Mouse (Mus musculus): ENCODE results near the gene Rpl13a. TPM values are rescaled to one million over a fixed set of nuclear protein-coding genes. Genes with fewer than 3 reads are reported as not detected.
"Not testable (repeated sequence)": the region's sequence is repeated elsewhere in the genome, so short reads cannot be mapped to it uniquely, and the experiment has no call there.

Rpl13a gene
- polyA plus RNA-seq, 1 experiment from 2014 or later: 1,026 TPM

- ATAC-seq (ENCODE audit: low FRiP score, low read depth): no peak
- H3K4me2 ChIP-seq (replicated peaks): peak overlapping the region; percentile 86
- H3K4me1 ChIP-seq: peaks cover 50% of the 10 kb centered on the region
- 88% methylated on average over 15 of the region's 15 CpGs for WGBS
- H3K27ac ChIP-seq (replicated peaks): peak overlapping the region; percentile 81; the same call in 1 of the 2 replicates
- H3K36me3 ChIP-seq: peaks cover 79% of the 10 kb centered on the region
- peak overlapping the region; percentile 88 for H3K4me3 ChIP-seq
- no peaks in the 10 kb centered on the region for H3K9me3 ChIP-seq
- peak overlapping the region; percentile 97 for H3K9ac ChIP-seq (replicated peaks)
- no peaks in the 10 kb centered on the region for H3K27me3 ChIP-seq
These were observed 5.9 kb downstream of the Rpl13a start for GRCm38 (mm10) chr7:45122561-45123185.

- no peak for ATAC-seq (ENCODE audit: low FRiP score, low read depth)
- Histone ChIP-seq H3K27ac (replicated peaks) (no peak overlapping the region), H3K4me2 (replicated peaks) (no peak overlapping the region), H3K4me1 (peaks cover 43% of the 10 kb centered on the region), H3K9ac (replicated peaks) (no peak overlapping the region), H3K36me3 (peaks cover 76% of the 10 kb centered on the region), H3K4me3 (0 out of 2 replicates have a peak overlapping the region, but pooled peaks have one; percentile 9), H3K27me3 (no peaks in the 10 kb centered on the region), H3K9me3 (no peaks in the 10 kb centered on the region)
These were observed 6.6 kb downstream of the Rpl13a start for GRCm38 (mm10) chr7:45121966-45122365.

DNA sequence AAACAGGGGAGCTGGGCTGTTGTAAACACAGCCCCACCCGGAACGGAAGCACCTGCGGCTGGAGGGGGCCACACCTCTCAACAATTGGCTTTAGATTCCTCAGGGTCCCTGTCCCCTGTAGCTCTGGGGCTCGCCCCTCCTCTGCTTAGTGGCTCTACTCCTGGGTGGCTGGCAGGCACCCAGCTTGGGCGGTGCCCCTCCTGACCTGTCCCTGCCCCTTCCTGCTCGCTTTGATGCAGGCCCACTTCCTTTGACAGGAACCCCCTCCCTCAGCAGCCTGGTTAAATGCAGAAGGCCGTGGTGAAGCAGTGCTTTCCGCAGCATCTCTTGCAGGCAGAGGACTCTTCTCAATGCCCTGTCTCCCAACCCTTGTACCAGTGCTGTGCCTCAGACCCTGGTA, 7.2 kb downstream of the Rpl13a start:
- peaks cover 71% of the 10 kb centered on the region for H3K36me3 ChIP-seq
- no peak overlapping the region for H3K4me2 ChIP-seq (replicated peaks)
- no peaks in the 10 kb centered on the region for H3K27me3 ChIP-seq
- H3K4me1 ChIP-seq: peaks cover 38% of the 10 kb centered on the region
- no peak overlapping the region for H3K27ac ChIP-seq (replicated peaks)
- H3K9ac ChIP-seq (replicated peaks): no peak overlapping the region
- 81% methylated on average over 8 of the region's 8 CpGs for WGBS
- no peak for ATAC-seq (ENCODE audit: low FRiP score, low read depth)
- 0 out of 2 replicates have a peak overlapping the region, but pooled peaks have one; percentile 9 for H3K4me3 ChIP-seq
- no peaks in the 10 kb centered on the region for H3K9me3 ChIP-seq

GRCm38 (mm10) chr7:45119780-45120709, 8.5 kb downstream of the Rpl13a start:
- H3K9me3 ChIP-seq: no peaks in the 10 kb centered on the region
- no peak overlapping the region for H3K9ac ChIP-seq (replicated peaks)
- peaks cover 27% of the 10 kb centered on the region for H3K4me1 ChIP-seq
- 82% methylated on average over 5 of the region's 5 CpGs for WGBS
- peaks cover 57% of the 10 kb centered on the region for H3K36me3 ChIP-seq
- no peak overlapping the region for H3K27ac ChIP-seq (replicated peaks)
- H3K27me3 ChIP-seq: no peaks in the 10 kb centered on the region
- ATAC-seq (ENCODE audit: low FRiP score, low read depth): no peak
- H3K4me2 ChIP-seq (replicated peaks): no peak overlapping the region
- no peak overlapping the region for H3K4me3 ChIP-seq

DNA sequence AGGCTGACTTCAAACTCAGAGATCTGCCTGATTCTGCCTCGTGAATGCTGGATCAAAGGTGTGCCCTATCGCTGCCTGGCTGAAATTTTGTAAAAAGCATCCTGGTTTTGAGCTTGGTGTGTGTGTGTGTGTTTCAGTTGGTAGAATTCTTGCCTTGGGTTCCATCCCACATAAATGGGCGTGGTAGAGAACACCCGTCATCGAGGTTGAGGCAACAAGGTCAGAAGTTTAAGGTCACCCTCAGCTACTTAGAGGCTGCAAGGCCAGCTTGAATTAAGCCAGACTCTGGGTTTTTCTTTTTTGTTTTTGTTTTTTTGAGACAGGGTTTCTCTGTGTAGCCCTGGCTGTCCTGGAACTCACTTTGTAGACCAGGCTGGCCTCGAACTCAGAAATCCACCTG, 10.2 kb downstream of the Rpl13a start:
- 93% methylated on average over 6 of the region's 6 CpGs for WGBS
- no peaks in the 10 kb centered on the region for H3K9me3 ChIP-seq
- peaks cover 19% of the 10 kb centered on the region for H3K4me1 ChIP-seq
- no peak overlapping the region for H3K4me2 ChIP-seq (replicated peaks)
- H3K27me3 ChIP-seq: no peaks in the 10 kb centered on the region
- H3K36me3 ChIP-seq: peaks cover 54% of the 10 kb centered on the region
- H3K4me3 ChIP-seq: no peak overlapping the region
- 0 out of 2 replicates have a peak overlapping the region, but pooled peaks have one; percentile 1 for H3K27ac ChIP-seq (replicated peaks)
- no peak overlapping the region for H3K9ac ChIP-seq (replicated peaks)
- ATAC-seq (ENCODE audit: low FRiP score, low read depth): no peak

GRCm38 (mm10) chr7:45117566-45117965, 11.0 kb downstream of the Rpl13a start:
- 78% methylated on average over 8 of the region's 8 CpGs for WGBS
- H3K4me2 ChIP-seq (replicated peaks): no peak overlapping the region
- H3K9me3 ChIP-seq: no peaks in the 10 kb centered on the region
- H3K27me3 ChIP-seq: no peaks in the 10 kb centered on the region
- peaks cover 11% of the 10 kb centered on the region; the same call in 1 of the 2 replicates for H3K4me1 ChIP-seq
- H3K27ac ChIP-seq (replicated peaks): 0 out of 2 replicates have a peak overlapping the region, but pooled peaks have one; percentile 1
- H3K9ac ChIP-seq (replicated peaks): no peak overlapping the region
- ATAC-seq (ENCODE audit: low FRiP score, low read depth): no peak
- no peak overlapping the region for H3K4me3 ChIP-seq
- peaks cover 48% of the 10 kb centered on the region for H3K36me3 ChIP-seq

DNA sequence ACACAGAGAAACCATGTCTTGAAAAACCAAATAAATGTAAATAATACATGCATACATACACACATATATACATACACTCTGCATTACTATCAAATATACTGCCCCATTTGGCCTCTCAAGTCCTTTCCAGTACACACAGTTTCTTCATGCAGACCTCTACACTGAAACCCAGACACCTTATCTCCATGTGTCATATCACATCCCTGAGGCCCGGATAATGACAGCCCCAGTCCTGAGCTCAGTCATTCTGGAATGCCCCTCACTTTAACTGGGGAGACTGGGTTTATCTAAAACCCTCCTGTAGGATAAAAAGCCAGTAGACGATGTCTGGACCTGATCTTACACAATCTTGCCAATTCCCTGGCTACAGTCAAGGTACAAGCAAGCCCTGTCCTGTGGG, 15.1 kb downstream of the Rpl13a start:
- Histone ChIP-seq H3K9me3 (no peaks in the 10 kb centered on the region), H3K36me3 (0 out of 2 replicates have a peak, but pooled peaks cover 10% of the 10 kb centered on the region), H3K4me2 (replicated peaks) (no peak overlapping the region), H3K27ac (replicated peaks) (no peak overlapping the region), H3K4me1 (no peaks in the 10 kb centered on the region), H3K9ac (replicated peaks) (no peak overlapping the region), H3K4me3 (no peak overlapping the region), H3K27me3 (no peaks in the 10 kb centered on the region)
- no peak for ATAC-seq (ENCODE audit: low FRiP score, low read depth)
- 88% methylated on average over 2 of the region's 2 CpGs for WGBS

DNA sequence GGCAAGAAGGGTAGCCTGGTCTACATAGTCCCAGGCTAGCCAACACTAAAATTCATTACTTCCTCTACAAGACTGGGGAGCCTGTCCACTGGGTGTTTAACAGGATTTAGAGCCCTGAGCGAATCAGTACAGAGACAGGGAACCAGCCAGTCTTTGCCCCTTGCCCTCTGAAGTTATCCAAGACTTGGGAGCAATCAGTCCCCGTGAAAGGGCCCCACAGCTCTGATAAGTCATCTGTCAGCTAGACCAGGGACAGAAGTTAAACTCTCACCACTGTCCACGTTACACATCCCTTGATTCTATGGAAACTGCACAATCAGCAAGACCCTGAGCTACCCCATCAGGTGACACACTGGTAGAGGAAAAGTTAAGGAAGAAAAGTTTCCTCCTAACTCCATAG, 16.0 kb downstream of the Rpl13a start:
- Histone ChIP-seq H3K36me3 (0 out of 2 replicates have a peak, but pooled peaks cover 1% of the 10 kb centered on the region), H3K4me1 (no peaks in the 10 kb centered on the region), H3K27me3 (no peaks in the 10 kb centered on the region), H3K9ac (replicated peaks) (no peak overlapping the region), H3K9me3 (no peaks in the 10 kb centered on the region), H3K27ac (replicated peaks) (no peak overlapping the region), H3K4me3 (no peak overlapping the region), H3K4me2 (replicated peaks) (no peak overlapping the region)
- WGBS: 79% methylated on average over 3 of the region's 3 CpGs
- ATAC-seq (ENCODE audit: low FRiP score, low read depth): no peak

- Histone ChIP-seq H3K4me3 (no peak overlapping the region), H3K9ac (replicated peaks) (no peak overlapping the region), H3K27me3 (no peaks in the 10 kb centered on the region), H3K4me1 (no peaks in the 10 kb centered on the region), H3K9me3 (no peaks in the 10 kb centered on the region), H3K36me3 (no peaks in the 10 kb centered on the region), H3K27ac (replicated peaks) (no peak overlapping the region), H3K4me2 (replicated peaks) (no peak overlapping the region)
- WGBS: 67% methylated on average over 2 of the region's 2 CpGs
- ATAC-seq (ENCODE audit: low FRiP score, low read depth): no peak
These were observed 16.6 kb downstream of the Rpl13a start for GRCm38 (mm10) chr7:45111940-45112339.

GRCm38 (mm10) chr7:45110089-45110488, 18.5 kb downstream of the Rpl13a start:
- H3K4me3 ChIP-seq; H3K4me1 ChIP-seq; ATAC-seq (ENCODE audit: low FRiP score, low read depth); H3K27me3 ChIP-seq; H3K9ac ChIP-seq (replicated peaks); H3K9me3 ChIP-seq; H3K4me2 ChIP-seq (replicated peaks); H3K36me3 ChIP-seq; H3K27ac ChIP-seq (replicated peaks): not testable (repeated sequence)
- WGBS: 91% methylated on average over 4 of the region's 4 CpGs

- no peak overlapping the region for H3K27ac ChIP-seq (replicated peaks)
These were observed 21.4 kb downstream of the Rpl13a start for GRCm38 (mm10) chr7:45107052-45107645.

GRCm38 (mm10) chr7:45106441-45106840, 22.1 kb downstream of the Rpl13a start:
- Histone ChIP-seq H3K9ac (replicated peaks) (no peak overlapping the region), H3K27ac (replicated peaks) (no peak overlapping the region), H3K27me3 (no peaks in the 10 kb centered on the region), H3K4me1 (peaks cover 6% of the 10 kb centered on the region; the same call in 1 of the 2 replicates), H3K9me3 (no peaks in the 10 kb centered on the region), H3K4me2 (replicated peaks) (no peak overlapping the region), H3K36me3 (no peaks in the 10 kb centered on the region), H3K4me3 (no peak overlapping the region)
- no peak for ATAC-seq (ENCODE audit: low FRiP score, low read depth)
- 12% methylated on average over 6 of the region's 6 CpGs for WGBS

More at GRCm38 (mm10) chr7:45107052-45107645, 21.4 kb downstream of the Rpl13a start:
- WGBS: 46% methylated on average over 5 of the region's 5 CpGs
- Histone ChIP-seq H3K4me2 (replicated peaks) (no peak overlapping the region), H3K4me1 (peaks cover 6% of the 10 kb centered on the region; the same call in 1 of the 2 replicates), H3K9me3 (no peaks in the 10 kb centered on the region), H3K27me3 (no peaks in the 10 kb centered on the region), H3K9ac (replicated peaks) (no peak overlapping the region), H3K4me3 (no peak overlapping the region), H3K36me3 (no peaks in the 10 kb centered on the region)
- ATAC-seq (ENCODE audit: low FRiP score, low read depth): no peak

Measured in midbrain, embryonic 12.5 days (tissue).